In the genomic region with DNA sequence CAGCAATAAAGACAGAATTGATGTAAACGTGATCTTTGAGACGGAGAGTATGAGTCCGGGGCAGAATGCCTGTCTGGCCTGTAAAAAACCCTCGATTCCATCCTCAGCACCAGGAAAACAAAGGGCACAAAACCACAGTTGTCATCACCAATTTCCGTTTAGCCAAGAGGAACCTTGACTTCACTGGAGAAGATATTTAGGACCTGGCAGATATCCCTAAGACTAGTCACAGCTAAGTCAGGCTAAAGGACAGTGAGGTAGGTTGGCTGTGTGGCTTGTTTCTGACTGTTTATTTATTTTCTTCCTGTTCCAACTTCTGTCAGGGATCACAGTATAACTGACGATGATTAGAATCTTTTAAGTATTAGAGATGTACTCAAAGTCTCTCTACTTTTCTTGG, we compare ENCODE assay signal across 17 mouse cellular contexts.
"Had no signal": no experiment of that assay in that cellular context is flagged by ENCODE, and none has a peak within 500 bp of the region (broad histone marks: within the 10 kb centered on the region; RNA-seq: fewer than 3 reads in every experiment).

No protein-coding gene starts in this region.

- H3K27ac ChIP-seq: kidney, postnatal 0 days; limb, embryonic 15.5 days; liver, embryonic 12.5 days; macrophage; midbrain, embryonic 13.5 days; stomach, embryonic 15.5 days had no signal

- DNase-seq: kidney, adult 9 months; kidney, postnatal 36 days; layer of hippocampus, adult 9-11 months; layer of hippocampus, postnatal 36 days; lung, embryonic 14.5 days; lung, postnatal 10 days; right cerebral cortex, postnatal 14 days; thymus, adult 2 months; thymus, postnatal 25 days had no signal

- H3K4me2 ChIP-seq: limb, embryonic 15.5 days; liver, embryonic 12.5 days; lung, embryonic 14.5 days; midbrain, embryonic 13.5 days; neural tube, embryonic 13.5 days; stomach, embryonic 15.5 days had no signal

- H3K36me3 ChIP-seq: limb, embryonic 15.5 days; liver, embryonic 12.5 days; midbrain, embryonic 13.5 days; neural tube, embryonic 13.5 days; stomach, embryonic 15.5 days had no signal

- H3K4me1 ChIP-seq: limb, embryonic 15.5 days; liver, embryonic 12.5 days; stomach, embryonic 15.5 days had no signal

- H3K4me3 ChIP-seq: limb, embryonic 15.5 days; liver, embryonic 12.5 days; midbrain, embryonic 13.5 days; myocyte; neural tube, embryonic 13.5 days; stomach, embryonic 15.5 days had no signal

- H3K27me3 ChIP-seq: limb, embryonic 15.5 days; liver, embryonic 12.5 days; midbrain, embryonic 13.5 days; neural tube, embryonic 13.5 days; stomach, embryonic 15.5 days had no signal

- H3K9me3 ChIP-seq: limb, embryonic 15.5 days; liver, embryonic 12.5 days; midbrain, embryonic 13.5 days; neural tube, embryonic 13.5 days; stomach, embryonic 15.5 days had no signal

- ATAC-seq: liver, embryonic 12.5 days had no signal

- H3K9ac ChIP-seq: limb, embryonic 15.5 days; liver, embryonic 12.5 days; lung, embryonic 14.5 days; midbrain, embryonic 13.5 days; neural tube, embryonic 13.5 days; stomach, embryonic 15.5 days had no signal
